Comparison of ENCODE assay signal across 20 mouse cellular contexts in genomic region chr1:14490026-14490425, GRCm38 (mm10).
DNase-seq lines count a peak whose midpoint lies in the region; ATAC-seq and TF ChIP-seq lines count a peak whose summit lies in the region.
"Had no signal": no experiment of that assay in that cellular context is flagged by ENCODE, and none has a peak within 500 bp of the region (broad histone marks: within the 10 kb centered on the region; RNA-seq: fewer than 3 reads in every experiment).

No protein-coding gene starts in this region.

- peak; percentile 15 for DNase-seq in intestine, embryonic 14.5 days (ENCODE audit: low spot score)
- DNase-seq in adipocyte (ENCODE audit: low spot score), result peak; percentile 21
- DNase-seq in embryonic facial prominence, embryonic 11.5 days (ENCODE audit: low spot score), result peak; percentile 55
- no peak for DNase-seq in kidney, adult 2 months
- DNase-seq: adrenal gland, adult 8-10 months; adrenal gland, postnatal 14 days; adrenal gland, postnatal 36 days; cerebellum, adult 11-12 months; cerebellum, adult 2 months; cerebellum, adult 9-10 months; cerebellum, postnatal 10 days; cerebellum, postnatal 25 days; forebrain, postnatal 0 days had no signal

- no peak for ATAC-seq in intestine, embryonic 14.5 days (replicated peaks; ENCODE audit: low FRiP score, low TSS enrichment, low read depth)
- ATAC-seq in intestine, embryonic 15.5 days, result no peak
- peak; percentile 56; the same call in 1 of the 2 replicates for ATAC-seq in embryonic facial prominence, embryonic 11.5 days (replicated peaks; ENCODE audit: insufficient number of reproducible peaks, low FRiP score, low TSS enrichment, low read depth)
- ATAC-seq in CD4-positive, CD25-positive, alpha-beta regulatory T cell, adult 4 months, result no peak
- ATAC-seq: forebrain, embryonic 13.5 days; forebrain, embryonic 15.5 days; forebrain, postnatal 0 days had no signal

- no peak overlapping the region for H3K9ac ChIP-seq in intestine, embryonic 14.5 days (ENCODE audit: low read length)
- H3K9ac ChIP-seq in intestine, embryonic 15.5 days, result no peak overlapping the region
- no peak overlapping the region for H3K9ac ChIP-seq in embryonic facial prominence, embryonic 11.5 days (replicated peaks; ENCODE audit: low read length)
- H3K9ac ChIP-seq: embryonic facial prominence, embryonic 12.5 days; forebrain, embryonic 13.5 days; forebrain, embryonic 15.5 days; forebrain, postnatal 0 days had no signal

- no peak overlapping the region for H3K4me2 ChIP-seq in intestine, embryonic 14.5 days (ENCODE audit: low read length)
- no peak overlapping the region for H3K4me2 ChIP-seq in intestine, embryonic 15.5 days (replicated peaks)
- H3K4me2 ChIP-seq in embryonic facial prominence, embryonic 11.5 days (ENCODE audit: low read depth, low read length), result no peak overlapping the region
- H3K4me2 ChIP-seq: embryonic facial prominence, embryonic 12.5 days; forebrain, embryonic 13.5 days; forebrain, embryonic 15.5 days had no signal

- no peak overlapping the region for H3K4me3 ChIP-seq in intestine, embryonic 14.5 days (ENCODE audit: low read depth, low read length)
- no peak overlapping the region for H3K4me3 ChIP-seq in intestine, embryonic 15.5 days (replicated peaks)
- H3K4me3 ChIP-seq in embryonic facial prominence, embryonic 11.5 days (ENCODE audit: low read depth, low read length), result no peak overlapping the region
- no peak overlapping the region for H3K4me3 ChIP-seq in kidney, adult 2 months (ENCODE audit: insufficient read depth, low read depth, low read length)
- H3K4me3 ChIP-seq: embryonic facial prominence, embryonic 12.5 days; forebrain, embryonic 13.5 days; forebrain, embryonic 15.5 days had no signal

- H3K27me3 ChIP-seq in intestine, embryonic 14.5 days (replicated peaks; ENCODE audit: control insufficient read depth, insufficient read depth, low read length), result no peaks in the 10 kb centered on the region
- no peaks in the 10 kb centered on the region for H3K27me3 ChIP-seq in intestine, embryonic 15.5 days (replicated peaks)
- no peaks in the 10 kb centered on the region for H3K27me3 ChIP-seq in embryonic facial prominence, embryonic 11.5 days (ENCODE audit: control insufficient read depth, insufficient read depth, low read length)
- H3K27me3 ChIP-seq in kidney, adult 2 months (replicated peaks; ENCODE audit: control insufficient read depth, insufficient read depth, low read length), result no peaks in the 10 kb centered on the region; the same call in 1 of the 2 replicates
- H3K27me3 ChIP-seq: CH12.LX; embryonic facial prominence, embryonic 12.5 days; forebrain, embryonic 13.5 days; forebrain, embryonic 15.5 days had no signal

- no peak overlapping the region for H3K27ac ChIP-seq in intestine, embryonic 14.5 days (ENCODE audit: low read depth)
- no peak overlapping the region for H3K27ac ChIP-seq in intestine, embryonic 15.5 days
- H3K27ac ChIP-seq in embryonic facial prominence, embryonic 11.5 days (replicated peaks; ENCODE audit: low read depth, low read length), result no peak overlapping the region
- H3K27ac ChIP-seq in kidney, adult 2 months (ENCODE audit: insufficient read depth, low read depth, low read length), result no peak overlapping the region
- H3K27ac ChIP-seq: embryonic facial prominence, embryonic 12.5 days; forebrain, embryonic 13.5 days; forebrain, embryonic 15.5 days had no signal

- 73% methylated on average over 3 of the region's 3 CpGs for whole genome bisulfite sequencing in intestine, embryonic 14.5 days
- WGBS in intestine, embryonic 15.5 days, result 74% methylated on average over 3 of the region's 3 CpGs
- whole genome bisulfite sequencing in embryonic facial prominence, embryonic 11.5 days, result 37% methylated on average over 3 of the region's 3 CpGs
- WGBS in kidney, adult 2 months, result 84% methylated on average over 3 of the region's 3 CpGs

- TF ChIP-seq CTCF in kidney, adult 2 months (conservative IDR thresholded peaks at IDR 0.05; ENCODE audit: insufficient read depth, insufficient read length, low read depth, low read length), result no peak

- H3K4me1 ChIP-seq in intestine, embryonic 14.5 days (replicated peaks; ENCODE audit: control insufficient read depth, insufficient read depth, low read length), result no peaks in the 10 kb centered on the region
- H3K4me1 ChIP-seq in intestine, embryonic 15.5 days (replicated peaks), result no peaks in the 10 kb centered on the region
- H3K4me1 ChIP-seq in embryonic facial prominence, embryonic 11.5 days (ENCODE audit: control insufficient read depth, insufficient read depth, low read length), result no peaks in the 10 kb centered on the region; the same call in 1 of the 2 replicates
- no peaks in the 10 kb centered on the region for H3K4me1 ChIP-seq in kidney, adult 2 months (ENCODE audit: control insufficient read depth, insufficient read depth, low read length)
- H3K4me1 ChIP-seq: forebrain, embryonic 15.5 days had no signal

- no peak for TF ChIP-seq POLR2A in kidney, adult 2 months (IDR thresholded peaks at IDR 0.05; ENCODE audit: low read depth, low read length)

- no peaks in the 10 kb centered on the region for H3K36me3 ChIP-seq in intestine, embryonic 14.5 days (ENCODE audit: control insufficient read depth, insufficient read depth, low read length)
- H3K36me3 ChIP-seq in intestine, embryonic 15.5 days, result no peaks in the 10 kb centered on the region
- H3K36me3 ChIP-seq in embryonic facial prominence, embryonic 11.5 days (replicated peaks; ENCODE audit: control insufficient read depth, insufficient read depth, low read depth, low read length), result no peaks in the 10 kb centered on the region
- H3K36me3 ChIP-seq in kidney, adult 2 months (ENCODE audit: control insufficient read depth, insufficient read depth, low read length), result no peaks in the 10 kb centered on the region
- H3K36me3 ChIP-seq: embryonic facial prominence, embryonic 12.5 days; forebrain, embryonic 15.5 days; G1E had no signal

- H3K9me3 ChIP-seq in intestine, embryonic 14.5 days (ENCODE audit: control insufficient read depth, low read length), result no peaks in the 10 kb centered on the region
- H3K9me3 ChIP-seq in intestine, embryonic 15.5 days, result no peaks in the 10 kb centered on the region
- H3K9me3 ChIP-seq in embryonic facial prominence, embryonic 11.5 days (replicated peaks; ENCODE audit: control insufficient read depth, low read length), result no peaks in the 10 kb centered on the region
- H3K9me3 ChIP-seq: embryonic facial prominence, embryonic 12.5 days; forebrain, embryonic 13.5 days; forebrain, embryonic 15.5 days; G1E had no signal
